Mouse (Mus musculus) T-helper 2 cell (primary cell): ENCODE data around the gene Gmppa.

ENCODE experiments used
- in situ Hi-C: fragments of 300-600 bp; cut with MboI, MseI; formaldehyde crosslinking; loops from one replicate; pipeline ENCODE4 v1.15.1; 2025; ENCODE audit warnings: high pct_unique_total_duplicates

Gmppa gene

DNA sequence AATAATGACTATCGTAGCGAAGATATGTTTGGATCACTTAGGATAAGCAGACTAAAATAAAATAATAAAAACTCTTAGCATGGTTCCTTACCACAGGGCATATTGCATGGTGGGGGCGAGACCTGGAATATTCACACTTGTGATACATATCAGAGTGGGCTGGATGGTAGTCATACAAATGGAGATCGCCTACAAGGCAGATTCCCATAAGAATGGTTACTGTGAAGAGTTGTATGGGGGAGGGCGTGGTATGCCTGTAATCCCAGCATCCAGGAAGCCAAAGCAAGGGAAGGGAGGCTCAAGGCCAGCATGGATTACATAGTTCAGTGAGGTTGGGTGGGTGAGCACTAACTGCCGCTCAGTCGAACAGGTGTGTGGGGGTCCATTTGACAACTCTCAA is 45.0 kb downstream of the Gmppa start:
- in situ Hi-C loops, result loop anchor here (5.0 kb wide), 1 partner anchor 42 kb away; the partner anchor contains the start of gene Stk11ip

DNA sequence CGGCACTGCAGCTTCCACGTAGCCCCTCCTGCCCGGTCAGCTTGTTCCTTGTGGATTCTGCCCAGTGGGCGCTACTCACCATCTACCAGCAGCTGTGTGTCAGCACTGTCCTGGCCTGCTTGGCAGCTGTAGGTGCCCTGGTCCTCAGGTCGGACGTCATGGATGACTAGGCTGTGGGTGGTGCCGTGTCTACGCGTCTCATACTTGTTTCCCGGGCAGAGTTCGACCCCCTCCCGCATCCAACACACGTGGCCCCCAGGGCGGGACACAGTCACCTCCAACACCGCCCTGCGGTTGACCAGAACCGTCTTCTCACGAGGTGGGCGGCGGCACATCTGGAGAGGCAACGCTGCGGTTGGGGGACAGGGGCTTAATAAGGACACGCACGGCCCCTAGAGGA is 50.8 kb downstream of the Gmppa start:
- in situ Hi-C loops, result no loop called here

DNA sequence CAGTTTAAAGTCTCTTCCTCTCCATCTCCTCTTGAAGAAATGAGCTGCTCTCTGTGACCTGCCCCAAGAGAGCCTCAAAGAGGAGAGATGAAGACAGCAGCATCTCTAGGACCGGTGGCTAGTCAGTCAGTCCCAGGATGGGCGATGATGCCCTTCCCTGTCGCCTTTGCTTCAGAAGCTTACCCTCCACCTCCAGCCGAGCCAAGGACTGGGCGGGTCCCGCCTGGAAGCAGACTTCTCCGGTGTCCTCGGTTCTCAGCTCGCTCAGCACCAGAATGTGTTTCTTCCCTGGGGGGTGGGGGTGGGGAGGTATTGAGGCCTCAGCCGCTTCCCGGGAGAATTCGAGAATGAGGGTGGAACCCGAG is 51.3 kb downstream of the Gmppa start:
- in situ Hi-C loops, result no loop called here

DNA sequence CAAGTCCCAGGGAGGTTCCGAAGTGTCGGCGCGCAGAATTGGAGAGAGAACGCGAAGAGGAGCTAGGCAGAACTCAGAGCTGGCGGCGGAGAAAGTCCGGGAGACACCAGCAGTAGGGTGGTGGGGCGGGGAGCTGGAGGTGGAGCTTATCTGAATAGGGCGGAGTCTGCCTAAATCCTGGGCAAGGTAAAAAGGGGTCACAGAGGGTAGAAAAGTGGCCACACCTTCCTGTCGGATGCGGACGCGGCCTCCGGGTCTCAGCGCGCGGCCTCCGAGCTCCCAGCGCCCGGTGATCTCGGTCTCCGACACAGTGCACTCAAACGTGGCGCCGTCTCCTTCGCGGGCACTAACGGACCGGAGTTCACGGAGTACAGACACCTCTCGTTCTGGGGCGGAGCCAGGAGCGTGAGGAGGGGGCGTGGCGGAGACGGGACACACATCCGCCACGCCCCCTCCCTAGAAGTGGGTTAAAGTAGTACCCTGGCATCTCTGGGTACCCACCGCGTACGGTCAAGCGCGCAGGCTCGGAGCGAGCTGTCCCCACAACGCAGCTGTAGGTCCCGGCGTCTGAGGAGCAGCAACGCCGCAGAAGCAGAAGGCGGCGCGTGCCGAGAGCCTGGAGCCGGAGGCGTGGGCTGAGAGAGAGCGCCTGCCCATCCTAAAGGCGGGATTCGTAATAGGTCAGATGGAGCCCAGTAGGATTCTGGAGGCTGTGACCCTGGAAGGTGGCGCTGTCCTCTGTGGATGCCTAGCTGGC is 51.9 kb downstream of the Gmppa start:
- in situ Hi-C loops, result no loop called here

DNA sequence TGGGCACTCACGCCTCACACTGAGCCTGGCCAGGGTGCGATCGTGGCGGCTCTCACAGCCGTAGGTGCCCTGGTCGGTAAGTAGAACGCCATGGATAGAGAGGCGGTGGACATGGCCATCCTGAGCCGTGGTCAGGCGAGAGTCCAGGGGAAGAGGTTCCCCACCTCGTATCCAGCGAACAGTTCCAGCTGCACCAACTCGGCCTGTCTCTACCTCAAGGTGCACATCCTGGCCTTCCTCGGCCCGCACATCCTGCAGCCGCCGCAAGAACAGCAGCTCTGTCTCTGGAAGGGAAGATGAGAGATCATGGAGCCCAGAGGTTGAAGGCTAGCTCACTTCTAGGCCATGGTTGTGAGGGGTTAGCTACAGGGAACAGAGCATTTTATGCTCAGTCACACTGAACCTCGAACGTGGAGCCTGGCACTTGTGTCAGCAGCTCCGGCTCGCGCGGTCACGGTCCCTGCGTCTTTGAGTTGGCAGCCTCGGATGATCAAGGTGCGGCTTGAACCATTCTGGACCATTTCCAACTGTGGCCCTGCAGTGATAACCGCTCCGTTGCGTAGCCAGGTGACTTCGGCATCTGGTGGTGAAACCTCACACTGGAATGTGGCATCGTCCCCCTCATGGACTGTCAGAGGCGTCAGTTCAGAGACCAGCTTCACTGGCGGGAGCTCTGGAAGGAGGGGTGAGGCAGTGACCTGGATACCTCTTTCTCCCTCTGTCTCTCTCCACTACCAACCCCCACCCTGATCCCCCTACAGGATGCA is 55.2 kb downstream of the Gmppa start:
- in situ Hi-C loops, result no loop called here

DNA sequence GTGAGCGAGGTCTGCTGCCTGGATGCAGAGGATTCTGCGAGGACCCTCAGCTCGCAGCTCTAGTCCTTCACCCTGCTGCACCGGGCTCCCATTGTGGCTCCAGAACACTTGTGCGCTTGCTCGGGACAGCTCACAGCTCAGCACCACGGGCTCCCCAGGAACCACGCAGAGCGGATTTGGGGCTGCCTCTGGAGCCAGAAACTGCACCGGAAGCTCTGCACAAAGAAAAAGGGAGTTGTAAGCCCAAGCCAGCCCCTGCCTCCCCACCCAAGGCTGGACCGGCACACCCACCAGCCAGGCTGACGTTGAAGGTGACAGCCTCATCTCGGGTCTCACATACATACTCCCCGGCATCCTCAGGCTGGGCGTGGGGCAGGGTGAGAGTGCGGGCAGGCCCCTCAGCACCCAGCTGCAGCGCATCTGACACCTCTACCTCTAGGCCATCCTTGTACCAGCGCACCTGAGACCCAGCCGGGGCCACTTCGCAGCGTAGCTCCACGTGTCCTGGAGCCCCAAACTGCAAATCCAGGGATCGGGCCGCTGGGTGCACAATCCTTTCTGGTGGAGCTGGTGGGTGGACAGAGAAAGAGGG is 56.9 kb downstream of the Gmppa start:
- in situ Hi-C loops, result no loop called here
